Mouse (Mus musculus) MEL (cell line): ENCODE results near the gene Wfdc15b. TPM values are rescaled to one million over a fixed set of nuclear protein-coding genes. Genes with fewer than 3 reads are reported as not detected.

ENCODE experiments used
- DNase-seq: peaks from one replicate; pipeline ENCODE4 v3.0.0; 2011; ENCODE audit warnings: low read depth, low spot score
- H3K27ac ChIP-seq: 2 replicates; pipeline ENCODE4 v1.5.1; 2012; ENCODE audit warnings: low read depth, mild to moderate bottlenecking, control low read depth, low read length, moderate library complexity; ENCODE audit not compliant: control insufficient read depth
- H3K27me3 ChIP-seq, 2 experiments: fragments of 150-350 bp in 1 of 2; sonication (generic) in 1 of 2; 2 replicates each; pipeline ENCODE4 v1.6.1; 2012; ENCODE audit warnings: low read length in 2 of 2, mild to moderate bottlenecking in 2 of 2, improper control_type of control experiment in 1 of 2, moderate library complexity in 1 of 2; ENCODE audit not compliant: insufficient read depth in 2 of 2, control insufficient read depth in 1 of 2
- H3K36me3 ChIP-seq, 2 experiments: 2 replicates each; pipeline ENCODE4 v1.6.1; 2012 to 2014; ENCODE audit warnings: low read length in 2 of 2, improper control_type of control experiment in 1 of 2, inconsistent platforms in 1 of 2, mild to moderate bottlenecking in 1 of 2; ENCODE audit not compliant: insufficient read depth in 2 of 2, control insufficient read depth in 1 of 2
- H3K4me1 ChIP-seq, 2 experiments: fragments of 150-350 bp in 1 of 2; sonication (generic) in 1 of 2; 2 replicates each; pipeline ENCODE4 v1.6.1; 2012; ENCODE audit warnings: low read length in 2 of 2, improper control_type of control experiment in 1 of 2, mild to moderate bottlenecking in 1 of 2; ENCODE audit not compliant: insufficient read depth in 2 of 2, control insufficient read depth in 1 of 2
- H3K4me3 ChIP-seq, 2 experiments: fragments of 150-350 bp in 1 of 2; sonication (generic) in 1 of 2; 2 replicates each; pipeline ENCODE4 v1.5.1; 2012; ENCODE audit warnings: low read depth in 2 of 2, low read length in 2 of 2, mild to moderate bottlenecking in 2 of 2, moderate library complexity in 2 of 2, control low read depth in 1 of 2, improper control_type of control experiment in 1 of 2; ENCODE audit not compliant: control insufficient read depth in 1 of 2, insufficient read depth in 1 of 2
- H3K79me2 ChIP-seq: 2 replicates; pipeline ENCODE4 v1.6.1; 2012; ENCODE audit warnings: mild to moderate bottlenecking, low read length, moderate library complexity; ENCODE audit not compliant: control insufficient read depth, poor library complexity, insufficient read depth
- H3K9ac ChIP-seq: 2 replicates; pipeline ENCODE4 v1.6.1; 2012; ENCODE audit warnings: low read depth, mild to moderate bottlenecking, control low read depth, low read length, moderate library complexity; ENCODE audit not compliant: control insufficient read depth, poor library complexity, severe bottlenecking
- H3K9me3 ChIP-seq: fragments of 150-350 bp; sonication (generic); replicated peaks from 2 replicates; pipeline ENCODE4 v1.6.1; 2012; ENCODE audit warnings: mild to moderate bottlenecking, low read length, improper control_type of control experiment, moderate library complexity; ENCODE audit not compliant: insufficient read depth
- BHLHE40 ChIP-seq: IDR thresholded peaks from 2 replicates; pipeline ENCODE4 v1.6.1; 2012; ENCODE audit warnings: low read depth, mild to moderate bottlenecking, inconsistent platforms, low read length, improper control_type of control experiment, borderline replicate concordance
- CTCF ChIP-seq, 3 experiments: IDR thresholded peaks in 2 of 3; conservative IDR thresholded peaks in 1 of 3; 2 replicates each; pipeline ENCODE4 v1.5.1; 2011 to 2012; ENCODE audit warnings: low read length in 3 of 3, low read depth in 2 of 3, mild to moderate bottlenecking in 2 of 3, improper control_type of control experiment in 1 of 3, inconsistent platforms in 1 of 3, mixed read lengths in 1 of 3, moderate library complexity in 1 of 3; ENCODE audit not compliant: control insufficient read depth in 1 of 3, insufficient read depth in 1 of 3, poor library complexity in 1 of 3, severe bottlenecking in 1 of 3
- GABPA ChIP-seq: IDR thresholded peaks from 2 replicates; pipeline ENCODE4 v1.6.1; 2012; ENCODE audit warnings: low read depth, mild to moderate bottlenecking, inconsistent platforms, low read length, improper control_type of control experiment, moderate library complexity
- GATA1 ChIP-seq: IDR thresholded peaks from 2 replicates; pipeline ENCODE4 v1.6.1; 2011; ENCODE audit warnings: low read depth, low read length, improper control_type of control experiment
- JUND ChIP-seq: IDR thresholded peaks from 2 replicates; pipeline ENCODE4 v1.6.1; 2011; ENCODE audit warnings: low read depth, mild to moderate bottlenecking, improper control_type of control experiment, low read length
- KAT2A ChIP-seq: conservative IDR thresholded peaks from 2 replicates; pipeline ENCODE4 v1.6.1; 2012; ENCODE audit warnings: low read depth, low read length, improper control_type of control experiment, inconsistent platforms
- MAFK ChIP-seq: IDR thresholded peaks from 2 replicates; pipeline ENCODE4 v1.6.1; 2011; ENCODE audit warnings: low read depth, mild to moderate bottlenecking, low read length, improper control_type of control experiment, borderline replicate concordance
- MAX ChIP-seq: IDR thresholded peaks from 2 replicates; pipeline ENCODE4 v1.6.1; 2011; ENCODE audit warnings: low read length, improper control_type of control experiment
- MAZ ChIP-seq: IDR thresholded peaks from 2 replicates; pipeline ENCODE4 v1.6.1; 2012; ENCODE audit warnings: low read depth, mild to moderate bottlenecking, inconsistent platforms, low read length, improper control_type of control experiment
- MXI1 ChIP-seq: IDR thresholded peaks from 2 replicates; pipeline ENCODE4 v1.6.1; 2011; ENCODE audit warnings: mild to moderate bottlenecking, low read depth, low read length, improper control_type of control experiment
- NELFE ChIP-seq: IDR thresholded peaks from 2 replicates; pipeline ENCODE4 v1.6.1; 2011; ENCODE audit warnings: low read depth, low read length, improper control_type of control experiment
- POLR2A ChIP-seq, 2 experiments: IDR thresholded peaks; 2 replicates each; pipeline ENCODE4 v1.6.1; 2011 to 2012; ENCODE audit warnings: low read length in 2 of 2, mild to moderate bottlenecking in 2 of 2, control low read depth in 1 of 2, improper control_type of control experiment in 1 of 2, low read depth in 1 of 2, moderate library complexity in 1 of 2; ENCODE audit not compliant: control insufficient read depth in 1 of 2, insufficient read depth in 1 of 2, poor library complexity in 1 of 2
- POLR2AphosphoS5 ChIP-seq: IDR thresholded peaks from 2 replicates; pipeline ENCODE4 v1.6.1; 2012; ENCODE audit warnings: low read depth, borderline replicate concordance, mild to moderate bottlenecking, inconsistent platforms, low read length, moderate library complexity, mixed read lengths
- RAD21 ChIP-seq: IDR thresholded peaks from 2 replicates; pipeline ENCODE4 v1.6.1; 2011; ENCODE audit warnings: mild to moderate bottlenecking, low read depth, low read length, improper control_type of control experiment
- SMC3 ChIP-seq: IDR thresholded peaks from 2 replicates; pipeline ENCODE4 v1.6.1; 2011; ENCODE audit warnings: low read depth, low read length, improper control_type of control experiment
- TBP ChIP-seq: IDR thresholded peaks from 2 replicates; pipeline ENCODE4 v1.8.0; 2011; ENCODE audit warnings: low read depth, low read length, improper control_type of control experiment
- UBTF ChIP-seq: IDR thresholded peaks from 2 replicates; pipeline ENCODE4 v1.6.1; 2012; ENCODE audit warnings: low read depth, mild to moderate bottlenecking, inconsistent platforms, low read length, improper control_type of control experiment, moderate library complexity, borderline replicate concordance; ENCODE audit not compliant: insufficient read depth
- USF1 ChIP-seq: IDR thresholded peaks from 2 replicates; pipeline ENCODE4 v1.6.1; 2014; ENCODE audit warnings: low read depth, mild to moderate bottlenecking, inconsistent platforms, low read length, improper control_type of control experiment, moderate library complexity
- ZC3H11A ChIP-seq: IDR thresholded peaks from 2 replicates; pipeline ENCODE4 v1.6.1; 2012; ENCODE audit warnings: low read depth, mild to moderate bottlenecking, inconsistent platforms, low read length, improper control_type of control experiment
- ZKSCAN1 ChIP-seq: IDR thresholded peaks from 2 replicates; pipeline ENCODE4 v1.6.1; 2012; ENCODE audit warnings: low read depth, mild to moderate bottlenecking, inconsistent platforms, low read length, improper control_type of control experiment, moderate library complexity
- polyA plus RNA-seq, 2 experiments: library from polyadenylated mRNA; stranded (reverse) in 1 of 2; unstranded in 1 of 2; fragments of >175 nt in 1 of 2; fragments of >200 nt in 1 of 2; gene quantifications; 2 replicates each; pipeline versions ENCODE4 v1.2.1 to v1.2.4; 2012; ENCODE audit warnings: low replicate concordance in 2 of 2, low read depth in 1 of 2; ENCODE audit not compliant: insufficient read length in 2 of 2, insufficient read depth in 1 of 2, missing spikeins in 1 of 2
- total RNA-seq: library from RNA; depleted of rRNA; stranded (reverse); fragments of 300-350 nt; gene quantifications from 2 replicates; pipeline ENCODE4 v1.2.3, GENCODE M21; 2012

Gene Wfdc15b
- total and polyA plus RNA-seq, 3 experiments, result not detected

DNA sequence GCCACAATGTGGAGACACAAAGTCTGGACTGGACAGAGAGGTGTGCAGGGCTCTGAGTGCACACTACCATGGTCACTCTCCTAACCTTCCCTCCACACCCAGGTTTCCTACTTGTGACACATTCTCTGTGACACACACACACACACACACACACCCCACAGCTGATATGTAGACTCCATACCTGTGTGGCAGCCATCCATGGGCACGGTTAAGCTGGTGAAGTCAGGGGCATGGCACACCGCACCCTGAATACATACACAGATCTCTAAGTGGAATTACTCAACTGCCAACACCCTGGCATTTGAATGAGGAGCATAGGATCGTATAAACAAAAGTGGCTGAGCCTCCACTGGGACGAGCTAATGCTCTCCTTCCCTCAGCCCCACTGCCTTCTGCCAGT, 40.7 kb downstream of the Wfdc15b start:
- DNase-seq, result no peak
- Histone ChIP-seq H3K27ac (no peak overlapping the region), H3K9me3 (no peaks in the 10 kb centered on the region), H3K36me3 (peaks cover 0 to 7% of the 10 kb centered on the region in 2 experiments; a peak in 2 of 4 replicates), H3K27me3 (no peaks in the 10 kb centered on the region; a peak in 1 of 4 replicates), H3K4me3 (no peak overlapping the region), H3K79me2 (no peaks in the 10 kb centered on the region), H3K4me1 (peaks cover 2 to 11% of the 10 kb centered on the region in 2 experiments), H3K9ac (no peak overlapping the region)
- TF ChIP-seq JUND (no peak), UBTF (no peak), GABPA (no peak)

DNA sequence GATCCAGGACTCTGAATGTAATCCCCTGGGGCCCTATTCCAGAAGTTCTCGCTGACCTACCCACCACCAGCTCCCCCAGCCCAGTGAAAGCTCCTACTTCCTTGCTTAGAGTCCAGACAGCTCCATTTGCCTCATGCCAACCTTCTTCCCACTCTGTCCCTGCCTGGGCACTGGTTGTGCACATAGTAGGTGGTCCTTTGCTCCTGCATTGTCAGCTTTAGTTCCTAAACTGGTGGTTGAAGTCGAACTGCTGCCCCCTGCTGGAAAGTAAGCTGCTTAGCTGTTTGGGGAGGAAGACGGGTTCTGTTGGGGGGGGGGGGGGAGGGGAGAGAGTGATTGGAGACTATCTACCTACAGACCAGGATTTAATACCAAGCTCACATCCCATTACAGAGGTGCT, 41.3 kb downstream of the Wfdc15b start:
- Histone ChIP-seq H3K27me3 (no peaks in the 10 kb centered on the region; a peak in 1 of 4 replicates), H3K27ac (no peak overlapping the region), H3K9ac (no peak overlapping the region), H3K36me3 (peaks cover 0 to 7% of the 10 kb centered on the region in 2 experiments; a peak in 2 of 4 replicates), H3K9me3 (no peaks in the 10 kb centered on the region), H3K79me2 (no peaks in the 10 kb centered on the region), H3K4me3 (no peak overlapping the region), H3K4me1 (peaks cover 4 to 11% of the 10 kb centered on the region in 2 experiments)
- peak; percentile 69 for DNase-seq
- TF ChIP-seq ZKSCAN1 (peak; percentile 99), RAD21 (peak; percentile 27), SMC3 (peak; percentile 56), NELFE (no peak), POLR2A (IDR thresholded peaks at IDR 0.05; ENCODE audit: control insufficient read depth in 1 of 2, insufficient read depth in 1 of 2, low read depth in 1 of 2, low read length in 2 of 2, poor library complexity in 1 of 2) (no peak), MXI1 (no peak), MAZ (peak; percentile 49; the same call in 1 of the 2 replicates), CTCF (IDR thresholded peaks at IDR 0.05 in 2 of 3, conservative IDR thresholded peaks at IDR 0.05 in 1 of 3; ENCODE audit: control insufficient read depth in 1 of 3, insufficient read depth in 1 of 3, low read depth in 2 of 3, low read length in 3 of 3, poor library complexity in 1 of 3, severe bottlenecking in 1 of 3) (peak; percentile 45 to 65 (median 63); a peak in 5 of 6 replicates), ZC3H11A (peak; percentile 32), POLR2AphosphoS5 (no peak)

DNA sequence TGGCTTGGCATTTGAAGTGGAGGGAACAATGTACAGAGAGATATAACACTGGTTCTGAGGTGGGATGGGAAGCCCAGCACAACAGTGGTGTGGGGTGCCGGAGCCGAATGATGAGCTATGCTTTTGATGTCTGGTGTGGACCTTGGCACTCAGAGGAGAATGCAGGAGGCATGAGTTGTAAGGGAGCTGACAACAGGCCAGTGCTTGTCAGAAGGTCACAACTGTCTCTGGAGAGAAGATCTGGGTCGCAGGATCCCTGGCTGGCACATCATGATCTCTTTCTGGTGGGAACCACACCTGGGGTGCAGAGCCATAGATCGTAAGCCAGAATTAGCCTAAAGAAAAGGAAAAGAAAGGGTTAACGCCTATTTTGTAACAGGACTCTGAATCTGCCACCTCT, 43.6 kb downstream of the Wfdc15b start:
- H3K27me3 ChIP-seq, result no peaks in the 10 kb centered on the region; a peak in 1 of 4 replicates
- peaks cover 11 to 17% of the 10 kb centered on the region in 2 experiments for H3K4me1 ChIP-seq
- peaks cover 0 to 13% of the 10 kb centered on the region in 2 experiments; a peak in 2 of 4 replicates for H3K36me3 ChIP-seq
- no peak overlapping the region for H3K9ac ChIP-seq
- no peak overlapping the region for H3K4me3 ChIP-seq
- no peak overlapping the region for H3K27ac ChIP-seq
- no peaks in the 10 kb centered on the region for H3K9me3 ChIP-seq
- H3K79me2 ChIP-seq, result no peaks in the 10 kb centered on the region
- TF ChIP-seq GATA1 (no peak), SMC3 (no peak), MAX (no peak), BHLHE40 (no peak), TBP (no peak), USF1 (no peak), KAT2A (no peak), MAFK (no peak)
- no peak for DNase-seq
